Mouse (Mus musculus): ENCODE measurements around the gene Ccl28.
"Not testable (repeated sequence)": the region's sequence is repeated elsewhere in the genome, so short reads cannot be mapped to it uniquely, and the experiment has no call there.

Ccl28 gene

GRCm38 (mm10) chr13:119648891-119649698 lies 25.5 kb downstream of the Ccl28 start:
- peak; percentile 64 for DNase-seq

DNA sequence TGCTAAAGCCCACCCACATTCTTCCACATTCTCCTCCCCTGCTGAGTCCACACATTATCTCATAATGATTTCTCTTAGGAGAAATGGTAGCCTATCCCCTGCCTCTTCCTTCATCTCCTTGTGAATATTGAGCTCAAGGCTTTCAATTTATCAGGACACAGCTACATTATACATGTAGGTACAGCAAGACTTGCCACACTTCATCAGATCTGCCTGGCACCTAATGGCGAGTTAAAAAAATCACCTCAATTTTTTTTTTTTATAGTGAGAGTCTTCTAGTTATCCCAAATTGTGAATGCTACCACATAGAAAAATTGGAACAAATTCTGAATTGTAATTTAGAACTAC lies 26.1 kb downstream of the Ccl28 start:
- no peak for DNase-seq

- DNase-seq = no peak
Measured at GRCm38 (mm10) chr13:119654734-119655133, 31.1 kb downstream of the Ccl28 start.

DNA sequence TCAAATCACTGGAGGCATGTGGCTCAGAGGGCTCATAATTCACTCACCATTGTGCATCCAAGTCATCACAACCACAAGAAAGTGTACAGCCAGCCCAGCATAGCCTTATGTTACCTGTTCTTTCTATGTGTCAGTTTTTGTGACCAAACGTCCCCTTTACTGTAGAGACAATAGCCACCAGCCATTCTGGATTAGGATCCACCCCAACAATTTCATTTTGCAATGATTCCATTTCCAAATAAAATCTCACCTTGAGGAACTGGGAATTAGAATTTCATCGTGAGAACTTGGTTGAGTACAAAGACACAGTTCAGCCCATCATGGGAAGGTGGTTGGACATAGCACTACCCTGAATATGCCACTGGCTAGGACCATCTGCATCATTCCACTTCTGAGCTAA lies 32.6 kb downstream of the Ccl28 start:
- no peak for DNase-seq

DNA sequence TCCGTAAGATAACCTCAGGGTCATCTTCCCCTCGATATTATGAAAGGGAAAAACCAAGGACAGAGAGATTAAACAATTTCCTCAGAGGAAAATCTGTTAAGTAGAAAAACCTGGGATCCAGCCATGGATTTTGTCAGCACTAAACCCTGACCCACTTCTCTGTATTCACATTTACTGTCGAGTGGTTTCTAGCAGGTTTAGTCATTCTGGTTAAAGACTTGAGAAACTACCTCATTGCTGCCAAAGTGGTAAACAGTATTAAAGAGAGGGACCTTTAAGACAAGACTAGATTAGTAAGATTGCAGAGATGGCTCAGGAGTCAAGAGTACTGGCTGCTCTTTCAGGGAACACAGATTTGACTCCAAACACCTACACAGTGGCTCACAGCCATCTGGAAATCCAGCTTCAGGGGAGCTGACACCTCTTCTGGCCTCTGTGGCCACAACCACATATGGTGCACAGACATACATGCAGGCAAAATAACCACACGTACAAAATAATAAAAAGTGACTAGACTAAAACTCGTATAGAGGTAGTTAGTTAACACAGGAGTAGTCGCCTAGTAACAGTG lies 33.3 kb downstream of the Ccl28 start:
- DNase-seq = no peak

- DNase-seq = not testable (repeated sequence)
Measured at GRCm38 (mm10) chr13:119661420-119661819, 37.8 kb downstream of the Ccl28 start.

DNA sequence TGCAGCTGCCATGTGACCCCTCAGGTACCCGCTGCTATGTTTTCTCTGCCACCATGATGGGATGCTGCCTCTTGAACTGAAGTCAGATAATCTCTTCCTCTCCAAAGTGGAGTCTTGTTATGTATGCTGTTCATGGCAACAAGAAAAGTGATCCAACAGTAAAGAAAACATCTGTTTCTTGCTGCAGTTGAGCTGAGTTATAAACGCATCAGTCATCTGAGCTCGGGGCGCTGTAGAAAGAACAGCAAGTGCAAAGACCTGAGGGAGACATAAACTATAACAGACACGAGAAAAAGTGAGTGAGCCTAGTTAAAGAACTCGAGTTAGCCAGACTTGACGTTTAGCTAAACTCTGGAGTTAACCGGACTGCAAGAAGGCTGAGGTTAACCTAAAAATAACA lies 55.2 kb downstream of the Ccl28 start:
- DNase-seq = no peak

GRCm38 (mm10) chr13:119679721-119680120 lies 56.1 kb downstream of the Ccl28 start:
- no peak for DNase-seq

DNA sequence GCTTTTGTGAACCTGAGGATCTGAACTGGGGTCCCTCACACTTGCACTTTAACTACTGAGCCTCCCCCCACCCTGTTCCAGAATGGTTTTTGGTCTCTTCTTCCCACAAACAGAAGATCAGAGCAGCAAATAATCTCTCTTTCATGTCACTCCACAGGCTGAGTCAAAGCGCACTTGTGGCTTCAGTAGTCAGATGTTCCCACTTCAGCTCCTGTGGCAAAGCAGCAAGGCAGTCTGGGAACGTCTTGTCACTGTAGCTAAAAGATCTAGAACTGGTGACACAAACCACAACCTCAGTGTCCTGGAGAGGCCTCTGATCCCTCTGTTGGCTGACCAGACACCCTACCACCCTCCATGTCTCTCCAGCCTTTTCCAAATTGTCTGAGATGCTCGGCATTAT lies 57.5 kb downstream of the Ccl28 start:
- DNase-seq = no peak

DNA sequence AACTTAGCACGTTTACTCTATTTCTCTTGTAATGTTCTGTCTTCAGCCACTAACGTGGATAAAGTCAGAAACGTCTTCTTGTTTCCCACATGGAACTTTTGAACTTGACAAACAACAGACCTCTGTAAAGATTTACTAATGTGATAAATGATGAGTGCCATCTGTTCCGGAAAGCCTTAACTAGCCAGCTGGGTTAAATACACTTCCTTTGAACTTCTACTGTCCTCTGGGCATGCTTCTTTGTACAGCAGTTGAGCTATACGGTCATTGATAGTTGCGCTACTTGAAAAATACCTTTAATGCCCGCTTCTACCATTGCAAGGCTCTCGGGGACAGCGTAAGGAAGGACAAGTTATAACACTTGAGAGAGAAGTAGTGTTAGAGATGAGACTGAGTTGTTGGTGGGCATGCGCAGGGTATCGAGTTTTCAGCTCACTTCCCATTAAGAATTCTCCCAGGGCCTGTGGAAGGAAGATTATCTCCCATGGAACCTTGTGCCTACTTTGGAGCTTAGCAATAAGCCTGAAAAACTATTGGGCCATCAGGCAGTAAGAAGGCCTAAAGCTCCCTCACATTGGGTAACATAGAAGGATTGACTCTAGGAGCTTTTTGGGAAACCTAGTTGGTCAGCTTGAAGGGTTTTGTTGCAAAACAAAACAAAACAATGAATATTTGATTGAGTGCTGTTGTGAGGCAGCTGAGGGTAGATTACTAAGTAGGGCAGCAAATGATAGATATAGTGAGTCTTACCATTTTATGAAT lies 61.0 kb downstream of the Ccl28 start:
- no peak for DNase-seq

DNA sequence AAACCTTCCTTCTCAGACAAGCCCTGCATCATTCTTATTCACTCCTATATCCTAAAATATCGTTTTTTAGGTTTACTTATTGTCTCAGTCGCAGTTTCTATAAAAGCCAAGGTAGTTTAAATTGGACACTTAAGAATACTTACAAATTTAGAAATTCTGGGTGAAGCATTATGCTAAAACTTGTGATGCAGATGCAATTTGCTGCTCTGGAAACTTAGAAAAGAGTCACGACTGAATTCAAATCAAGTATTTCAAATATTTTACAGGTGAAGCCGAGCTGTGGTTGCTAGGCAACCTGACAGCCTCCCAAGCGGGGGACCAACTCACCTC lies 66.1 kb downstream of the Ccl28 start:
- DNase-seq = no peak

DNA sequence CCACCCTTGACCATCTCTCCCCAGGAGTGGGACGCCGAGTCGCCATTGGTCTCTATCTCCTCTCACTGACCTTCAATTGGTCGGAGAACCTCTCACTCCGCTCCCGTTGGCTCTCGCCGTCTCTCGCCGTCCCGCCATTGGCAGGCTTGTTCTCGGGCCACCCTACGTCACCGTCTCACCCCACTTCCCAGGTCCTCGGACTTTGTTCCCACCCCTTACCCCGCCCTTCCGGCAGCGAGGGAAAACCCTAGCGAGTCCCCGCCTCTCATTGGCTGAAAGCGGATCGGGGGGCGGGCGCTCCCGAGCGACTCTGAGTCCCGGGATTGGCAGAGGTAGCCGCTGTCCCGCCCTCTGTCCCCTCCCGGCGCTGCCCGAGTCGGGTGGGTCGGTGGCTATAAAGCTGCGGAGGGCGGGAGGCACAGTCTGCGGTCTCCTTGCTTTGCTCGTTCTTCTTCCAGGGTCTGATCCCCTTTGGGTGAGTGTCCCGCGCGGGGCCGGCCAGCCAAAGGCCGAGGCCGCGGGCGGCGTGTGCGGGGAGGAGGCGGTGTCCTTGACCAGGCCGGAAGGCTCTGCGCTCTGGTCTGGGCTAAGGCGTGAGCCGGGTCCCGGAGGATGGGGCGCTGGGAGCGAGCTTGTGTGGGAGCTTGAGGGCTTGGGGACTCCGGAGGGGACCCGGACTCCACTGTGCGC lies 66.6 kb downstream of the Ccl28 start, which contains the start of gene Hmgcs1:
Hmgcs1 (plus strand) TSS at position 341 of the 690 bp plus-strand sequence.
- DNase-seq = peak; percentile 99

- DNase-seq = no peak
Measured at GRCm38 (mm10) chr13:119690876-119691620, 67.4 kb downstream of the Ccl28 start.

DNA sequence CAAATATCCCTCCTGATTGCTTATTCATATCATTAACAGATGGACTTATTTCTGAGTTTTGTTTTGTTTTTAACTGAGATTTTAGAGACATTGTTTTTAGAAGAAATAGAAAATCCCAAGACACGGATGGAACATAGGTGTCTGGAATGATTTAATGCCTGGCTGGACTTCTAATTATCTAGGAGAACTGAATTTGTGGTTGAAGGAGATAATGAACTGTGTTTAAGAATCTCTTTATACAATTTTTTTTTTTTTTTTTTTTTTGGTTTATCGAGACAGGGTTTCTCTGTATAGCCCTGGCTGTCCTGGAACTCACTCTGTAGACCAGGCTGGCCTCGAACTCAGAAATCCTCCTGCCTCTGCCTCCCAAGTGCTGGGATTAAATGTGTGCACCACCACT lies 68.3 kb downstream of the Ccl28 start:
- not testable (repeated sequence) for DNase-seq

DNA sequence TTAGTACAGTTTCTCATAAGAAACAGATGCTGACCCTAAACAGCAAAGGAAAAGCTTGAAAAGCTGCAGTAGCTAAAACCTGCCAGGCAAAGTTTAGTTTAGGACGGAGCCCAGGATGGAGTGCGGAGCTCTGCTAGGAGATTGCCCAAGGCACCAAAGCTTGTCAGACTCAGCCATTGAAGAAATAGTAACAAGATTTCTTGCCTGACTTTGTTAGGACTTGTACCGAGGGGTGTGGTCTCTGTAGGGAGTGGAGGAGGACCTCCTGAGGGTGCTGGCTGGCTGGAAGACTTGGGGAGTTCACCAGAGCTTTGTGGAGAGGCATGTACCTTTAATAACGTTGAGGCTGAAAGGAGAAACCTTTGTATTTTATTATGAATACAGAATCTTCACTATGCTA lies 72.1 kb downstream of the Ccl28 start:
- DNase-seq = no peak

- no peak for DNase-seq
Measured at GRCm38 (mm10) chr13:119696496-119696895, 72.9 kb downstream of the Ccl28 start.

GRCm38 (mm10) chr13:119698436-119698835 lies 74.8 kb downstream of the Ccl28 start:
- no peak for DNase-seq
